Comparison of ENCODE assay signal across 12 mouse cellular contexts in genomic region chr16:91265972-91266371, GRCm38 (mm10). TPM values are rescaled to one million over a fixed set of nuclear protein-coding genes. Genes with fewer than 3 reads are reported as not detected.
DNase-seq lines count a peak whose midpoint lies in the region; ATAC-seq and TF ChIP-seq lines count a peak whose summit lies in the region.
"Had no signal": no experiment of that assay in that cellular context is flagged by ENCODE, and none has a peak within 500 bp of the region (broad histone marks: within the 10 kb centered on the region; RNA-seq: fewer than 3 reads in every experiment).

No protein-coding gene starts in this region.

- H3K4me3 ChIP-seq in hindbrain, postnatal 0 days (ENCODE audit: low read length) = no peak overlapping the region
- H3K4me3 ChIP-seq in hindbrain, embryonic 10.5 days = no peak overlapping the region
- H3K4me3 ChIP-seq in stomach, postnatal 0 days (ENCODE audit: low read depth, low read length) = no peak overlapping the region
- H3K4me3 ChIP-seq: forebrain, embryonic 15.5 days; limb, embryonic 13.5 days had no signal

- 0 out of 2 replicates have a peak overlapping the region, but pooled peaks have one; percentile 7 for H3K4me2 ChIP-seq in hindbrain, postnatal 0 days (ENCODE audit: low read depth, low read length)
- H3K4me2 ChIP-seq in stomach, postnatal 0 days (replicated peaks; ENCODE audit: low read depth) = no peak overlapping the region
- H3K4me2 ChIP-seq: forebrain, embryonic 15.5 days; limb, embryonic 13.5 days had no signal

- peak; percentile 87 for DNase-seq in hindbrain, postnatal 0 days (ENCODE audit: low spot score)
- DNase-seq in hindbrain, embryonic 10.5 days (ENCODE audit: low spot score) = no peak
- DNase-seq in cerebellum, postnatal 10 days = peak; percentile 71 to 85
- DNase-seq in layer of hippocampus, adult 9-11 months = peak; percentile 89
- peak; percentile 74 for DNase-seq in right cerebral cortex, adult 18-20 months
- DNase-seq in spleen, postnatal 4 days (ENCODE audit: low spot score in 2 of 2) = no peak
- no peak for DNase-seq in stomach, postnatal 0 days (ENCODE audit: low spot score)
- DNase-seq: lung, postnatal 10 days had no signal

- H3K4me1 ChIP-seq in hindbrain, postnatal 0 days (ENCODE audit: insufficient read depth, low read length) = no peaks in the 10 kb centered on the region; the same call in 1 of the 2 replicates
- peaks cover 37% of the 10 kb centered on the region for H3K4me1 ChIP-seq in hindbrain, embryonic 10.5 days (replicated peaks)
- no peaks in the 10 kb centered on the region; the same call in 1 of the 2 replicates for H3K4me1 ChIP-seq in stomach, postnatal 0 days (replicated peaks; ENCODE audit: control insufficient read depth, insufficient read depth)

- H3K9ac ChIP-seq in hindbrain, postnatal 0 days (replicated peaks; ENCODE audit: low read length) = no peak overlapping the region
- no peak overlapping the region for H3K9ac ChIP-seq in stomach, postnatal 0 days (ENCODE audit: low read length)
- H3K9ac ChIP-seq: forebrain, embryonic 15.5 days; limb, embryonic 13.5 days had no signal

- ATAC-seq in hindbrain, postnatal 0 days = peak; percentile 87
- ATAC-seq in stomach, postnatal 0 days (ENCODE audit: low FRiP score, low TSS enrichment) = no peak
- ATAC-seq: forebrain, embryonic 15.5 days had no signal

- H3K27me3 ChIP-seq in hindbrain, postnatal 0 days (ENCODE audit: insufficient read depth, low read length) = peaks cover 61% of the 10 kb centered on the region
- peaks cover 100% of the 10 kb centered on the region for H3K27me3 ChIP-seq in hindbrain, embryonic 10.5 days (ENCODE audit: insufficient read depth, poor library complexity, severe bottlenecking)
- H3K27me3 ChIP-seq in stomach, postnatal 0 days (ENCODE audit: control insufficient read depth, insufficient read depth, low read length) = peaks cover 28% of the 10 kb centered on the region

- 39% methylated on average over 6 of the region's 6 CpGs for WGBS in hindbrain, postnatal 0 days
- WGBS in hindbrain, embryonic 10.5 days = 70% methylated on average over 6 of the region's 6 CpGs
- 79% methylated on average over 6 of the region's 6 CpGs for WGBS in stomach, postnatal 0 days

- peak overlapping the region; percentile 45; the same call in 1 of the 2 replicates for H3K27ac ChIP-seq in hindbrain, postnatal 0 days
- no peak overlapping the region for H3K27ac ChIP-seq in hindbrain, embryonic 10.5 days
- no peak overlapping the region for H3K27ac ChIP-seq in stomach, postnatal 0 days (replicated peaks)
- H3K27ac ChIP-seq: forebrain, embryonic 15.5 days; limb, embryonic 13.5 days had no signal

- no peaks in the 10 kb centered on the region for H3K36me3 ChIP-seq in hindbrain, postnatal 0 days (ENCODE audit: insufficient read depth, low read length)
- H3K36me3 ChIP-seq in hindbrain, embryonic 10.5 days = no peaks in the 10 kb centered on the region
- no peaks in the 10 kb centered on the region for H3K36me3 ChIP-seq in stomach, postnatal 0 days (ENCODE audit: control insufficient read depth, insufficient read depth, low read length)
- H3K36me3 ChIP-seq: forebrain, embryonic 15.5 days; limb, embryonic 13.5 days had no signal

- no peak for TF ChIP-seq CTCF in hindbrain, postnatal 0 days (IDR thresholded peaks at IDR 0.05; ENCODE audit: low read depth)
- TF ChIP-seq CTCF in stomach, postnatal 0 days (IDR thresholded peaks at IDR 0.05; ENCODE audit: low read depth) = no peak

- H3K9me3 ChIP-seq in hindbrain, postnatal 0 days (ENCODE audit: low read length) = no peaks in the 10 kb centered on the region
- no peaks in the 10 kb centered on the region for H3K9me3 ChIP-seq in hindbrain, embryonic 10.5 days
- no peaks in the 10 kb centered on the region for H3K9me3 ChIP-seq in stomach, postnatal 0 days (ENCODE audit: control insufficient read depth, low read length)
- H3K9me3 ChIP-seq: forebrain, embryonic 15.5 days; limb, embryonic 13.5 days had no signal

- no peak for TF ChIP-seq EP300 in stomach, postnatal 0 days (optimal IDR thresholded peaks at IDR 0.05)

RNA-seq across cellular contexts. Expression of gene Olig1, which starts 3.6 kb away (rescaled TPM):
- total RNA-seq in hindbrain, postnatal 0 days (2014; rRNA removed) = 240 and 249 TPM in 2 replicates
- polyA plus RNA-seq in hindbrain, postnatal 0 days (2015; fragmentation: Nextera tagmentation; extraction: Ambion mirVana) = 199 and 227 TPM in 2 replicates
- 1.4 and 1.5 TPM in 2 replicates for polyA plus RNA-seq in hindbrain, embryonic 10.5 days (2016; fragmentation: Nextera tagmentation; extraction: Ambion mirVana)
- polyA plus RNA-seq in stomach, postnatal 0 days (2015; fragmentation: Nextera tagmentation; extraction: Ambion mirVana) = 0.04 and 0.06 TPM in 2 replicates
- total RNA-seq: hematopoietic stem cell, adult 5-6 weeks had no signal

RNA-seq across cellular contexts. Expression of gene Olig2, which starts 40.7 kb away (rescaled TPM):
- 58.7 and 66.3 TPM in 2 replicates for total RNA-seq in hindbrain, postnatal 0 days (2014; rRNA removed)
- 16.0 and 17.3 TPM in 2 replicates for polyA plus RNA-seq in hindbrain, postnatal 0 days (2015; fragmentation: Nextera tagmentation; extraction: Ambion mirVana)
- 1.4 and 1.9 TPM in 2 replicates for polyA plus RNA-seq in hindbrain, embryonic 10.5 days (2016; fragmentation: Nextera tagmentation; extraction: Ambion mirVana)
- polyA plus RNA-seq in stomach, postnatal 0 days (2015; fragmentation: Nextera tagmentation; extraction: Ambion mirVana) = not detected in 2 replicates
- total RNA-seq: adrenal gland, adult 18-20 months; hematopoietic stem cell, adult 5-6 weeks had no signal
- polyA plus RNA-seq: limb, embryonic 13.5 days had no signal

Comparison
In these comparisons a context has a peak if more than half of its experiments do, and no peak if none do; other contexts are left out.
1. DNase-seq: peak in hindbrain, postnatal 0 days (single experiment), cerebellum, postnatal 10 days (2 of 2), layer of hippocampus, adult 9-11 months (single experiment) and right cerebral cortex, adult 18-20 months (single experiment); none in hindbrain, embryonic 10.5 days (single experiment), spleen, postnatal 4 days (0 of 2) and stomach, postnatal 0 days (single experiment).
2. RNA of gene Olig1, which starts 3.6 kb away (polyA plus RNA-seq): 199 to 227 TPM in hindbrain, postnatal 0 days; 1.4 to 1.5 TPM in hindbrain, embryonic 10.5 days and 0.04 to 0.06 TPM in stomach, postnatal 0 days; every median in the first group is over 10 times any median in the second.